ENCODE assay signal across 11 mouse cellular contexts in the genomic region with DNA sequence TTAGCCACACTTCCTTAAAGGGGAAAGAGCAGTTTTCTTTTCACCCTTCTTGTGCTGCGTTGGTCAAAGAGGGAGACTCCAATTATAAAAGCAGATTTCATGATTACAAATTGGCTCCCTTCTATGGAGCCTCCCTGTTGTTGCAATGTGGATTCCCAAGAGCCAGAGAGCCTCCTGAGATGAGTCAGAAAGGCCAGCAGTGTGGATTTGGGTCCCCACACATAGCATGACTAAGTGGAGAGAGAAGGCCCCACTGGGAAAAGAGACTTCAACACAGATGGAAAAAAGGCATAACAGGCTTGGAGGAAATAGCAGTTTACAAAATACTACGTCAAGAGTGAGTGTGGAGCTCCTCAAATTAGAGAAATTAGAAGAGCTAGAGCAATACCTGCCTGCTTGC. TPM values are rescaled to one million over a fixed set of nuclear protein-coding genes. Genes with fewer than 3 reads are reported as not detected.
DNase-seq lines count a peak whose midpoint lies in the region; ATAC-seq and TF ChIP-seq lines count a peak whose summit lies in the region.
"Had no signal": no experiment of that assay in that cellular context is flagged by ENCODE, and none has a peak within 500 bp of the region (broad histone marks: within the 10 kb centered on the region; RNA-seq: fewer than 3 reads in every experiment).

No protein-coding gene starts in this region.

- TF ChIP-seq EP300 in CH12.LX (IDR thresholded peaks at IDR 0.05; ENCODE audit: low read length), result no peak

- H3K36me3 ChIP-seq in heart, embryonic 12.5 days, result no peaks in the 10 kb centered on the region
- no peaks in the 10 kb centered on the region for H3K36me3 ChIP-seq in heart, embryonic 10.5 days
- H3K36me3 ChIP-seq in CH12.LX (replicated peaks in 1 of 2; ENCODE audit: control insufficient read depth in 1 of 2, insufficient read depth in 1 of 2, low read length in 1 of 2), result no peaks in the 10 kb centered on the region
- H3K36me3 ChIP-seq in intestine, embryonic 15.5 days, result no peaks in the 10 kb centered on the region
- H3K36me3 ChIP-seq: hindbrain, embryonic 10.5 days had no signal

- H3K4me2 ChIP-seq in heart, embryonic 12.5 days, result 0 out of 2 replicates have a peak overlapping the region, but pooled peaks have one; percentile 25
- H3K4me2 ChIP-seq in CH12.LX (ENCODE audit: insufficient read depth, low read depth, poor library complexity, severe bottlenecking), result no peak overlapping the region
- H3K4me2 ChIP-seq in intestine, embryonic 15.5 days (replicated peaks), result peak overlapping the region; percentile 16; the same call in 1 of the 2 replicates

- no peak for TF ChIP-seq CTCF in CH12.LX (conservative IDR thresholded peaks at IDR 0.05 in 1 of 2, IDR thresholded peaks at IDR 0.05 in 1 of 2; ENCODE audit: low read depth in 2 of 2, low read length in 2 of 2)

- H3K9ac ChIP-seq in heart, embryonic 12.5 days, result no peak overlapping the region
- no peak overlapping the region for H3K9ac ChIP-seq in CH12.LX (ENCODE audit: insufficient read depth, low read depth)
- H3K9ac ChIP-seq in intestine, embryonic 15.5 days, result no peak overlapping the region
- H3K9ac ChIP-seq: liver, postnatal 0 days had no signal

- no peak overlapping the region for H3K4me3 ChIP-seq in heart, embryonic 12.5 days
- H3K4me3 ChIP-seq in heart, embryonic 10.5 days, result no peak overlapping the region
- H3K4me3 ChIP-seq in CH12.LX (replicated peaks in 1 of 3; ENCODE audit: low read depth in 2 of 3, low read length in 2 of 3, poor library complexity in 1 of 3), result no peak overlapping the region
- H3K4me3 ChIP-seq in intestine, embryonic 15.5 days (replicated peaks), result no peak overlapping the region
- H3K4me3 ChIP-seq: hindbrain, embryonic 10.5 days had no signal

- H3K27me3 ChIP-seq in heart, embryonic 12.5 days (replicated peaks), result peaks cover 3% of the 10 kb centered on the region
- H3K27me3 ChIP-seq in heart, embryonic 10.5 days (ENCODE audit: insufficient read depth, poor library complexity, severe bottlenecking), result peaks cover 31% of the 10 kb centered on the region; the same call in 1 of the 2 replicates
- no peaks in the 10 kb centered on the region for H3K27me3 ChIP-seq in CH12.LX (replicated peaks)
- peaks cover 10% of the 10 kb centered on the region for H3K27me3 ChIP-seq in intestine, embryonic 15.5 days (replicated peaks)

- peak; percentile 52 for DNase-seq in adrenal gland, postnatal 10 days
- no peak for DNase-seq in adrenal gland, postnatal 4 days (ENCODE audit: low spot score in 2 of 2)
- DNase-seq in heart, embryonic 10.5 days (ENCODE audit: low spot score), result no peak
- DNase-seq in CH12.LX (ENCODE audit: extremely low read depth), result peak; percentile 17
- no peak for DNase-seq in cerebellum, adult 9-11 months
- no peak for DNase-seq in retina, postnatal 1 day
- DNase-seq: kidney, postnatal 14 days; liver, postnatal 0 days had no signal

- H3K4me1 ChIP-seq in heart, embryonic 12.5 days (replicated peaks), result peaks cover 11% of the 10 kb centered on the region
- H3K4me1 ChIP-seq in heart, embryonic 10.5 days, result peaks cover 18% of the 10 kb centered on the region
- peaks cover 3 to 13% of the 10 kb centered on the region in 2 experiments; a peak in 3 of 4 replicates for H3K4me1 ChIP-seq in CH12.LX (ENCODE audit: control insufficient read depth in 1 of 2, insufficient read depth in 2 of 2)
- peaks cover 16% of the 10 kb centered on the region for H3K4me1 ChIP-seq in intestine, embryonic 15.5 days (replicated peaks)

- no peaks in the 10 kb centered on the region for H3K79me2 ChIP-seq in CH12.LX (replicated peaks; ENCODE audit: control insufficient read depth, extremely low read depth, insufficient read depth, poor library complexity, severe bottlenecking)

- in situ Hi-C loops in CH12.LX (cut with MboI; ENCODE audit: low pct_ligation_motif_present, low pct_unique_long_range_greater_than_20kb, low sequenced_read_pairs), result no loop called here

- WGBS in heart, embryonic 12.5 days, result 67% methylated on average over 2 of the region's 2 CpGs
- WGBS in heart, embryonic 10.5 days, result 75% methylated on average over 2 of the region's 2 CpGs
- 80% methylated on average over 2 of the region's 2 CpGs for WGBS in intestine, embryonic 15.5 days

- no peak for TF ChIP-seq RAD21 in CH12.LX (IDR thresholded peaks at IDR 0.05; ENCODE audit: low read depth, low read length)

- H3K27ac ChIP-seq in heart, embryonic 12.5 days (ENCODE audit: poor library complexity, severe bottlenecking), result no peak overlapping the region
- no peak overlapping the region for H3K27ac ChIP-seq in heart, embryonic 10.5 days
- H3K27ac ChIP-seq in CH12.LX (ENCODE audit: insufficient read depth, low read depth), result no peak overlapping the region
- no peak overlapping the region for H3K27ac ChIP-seq in intestine, embryonic 15.5 days
- H3K27ac ChIP-seq: hindbrain, embryonic 10.5 days had no signal

- no peak for TF ChIP-seq POLR2A in CH12.LX (IDR thresholded peaks at IDR 0.05; ENCODE audit: low read depth, low read length)

- no peaks in the 10 kb centered on the region for H3K9me3 ChIP-seq in heart, embryonic 12.5 days (replicated peaks)
- H3K9me3 ChIP-seq in heart, embryonic 10.5 days, result no peaks in the 10 kb centered on the region
- H3K9me3 ChIP-seq in CH12.LX (replicated peaks; ENCODE audit: low read length), result no peaks in the 10 kb centered on the region
- H3K9me3 ChIP-seq in intestine, embryonic 15.5 days, result no peaks in the 10 kb centered on the region
- H3K9me3 ChIP-seq: hindbrain, embryonic 10.5 days had no signal

- dilution Hi-C loops in CH12.LX (cut with MboI; ENCODE audit: extremely low pct_ligation_motif_present, extremely low pct_unique_long_range_greater_than_20kb, low sequenced_read_pairs), result no loop called here

- ATAC-seq in heart, embryonic 12.5 days (ENCODE audit: insufficient number of reproducible peaks, low FRiP score), result no peak
- ATAC-seq in intestine, embryonic 15.5 days, result no peak
- ATAC-seq: liver, postnatal 0 days had no signal

TF ChIP-seq in CH12.LX, 34 proteins besides CTCF, POLR2A, EP300 and RAD21:
- no peak for TF ChIP-seq IRF4 (IDR thresholded peaks at IDR 0.05; ENCODE audit: low read depth, low read length)
- TF ChIP-seq ETS1 (conservative IDR thresholded peaks at IDR 0.05; ENCODE audit: low read depth, low read length), result 0 out of 2 replicates have a peak, but pooled peaks have one; percentile 12
TF ChIP-seq in CH12.LX: peak in this region for 1.

RNA-seq across cellular contexts. Expression of a gene that starts 3.1 kb away (rescaled TPM):
- 100 to 1,000 TPM; 503 to 507 TPM for total RNA-seq in adrenal gland, postnatal 10 days (2021)
- total RNA-seq in adrenal gland, postnatal 4 days (2021), result 100 to 1,000 TPM; 172 to 175 TPM
- 67.2 and 75.0 TPM in 2 replicates for polyA plus RNA-seq in heart, embryonic 12.5 days (2016; fragmentation: Nextera tagmentation; extraction: Ambion mirVana)
- 28.2 and 36.1 TPM in 2 replicates for polyA plus RNA-seq in heart, embryonic 10.5 days (2016; fragmentation: Nextera tagmentation; extraction: Ambion mirVana)
- total RNA-seq in CH12.LX (2012; rRNA removed) (not detected in 2 replicates), CH12.LX (2014; rRNA removed) (not detected in 2 replicates)
- not detected in 2 replicates for polyA plus RNA-seq in CH12.LX (2012; ENCODE audit: insufficient read length, low read depth)
- polyA plus RNA-seq in intestine, embryonic 15.5 days (2015; fragmentation: Nextera tagmentation; extraction: Ambion mirVana), result 178 and 201 TPM in 2 replicates

RNA-seq across cellular contexts. Expression of a gene that starts 28.3 kb away (rescaled TPM):
- 10 to 100 TPM; 53.3 to 63.3 TPM for total RNA-seq in adrenal gland, postnatal 10 days (2021)
- total RNA-seq in adrenal gland, postnatal 4 days (2021), result 10 to 100 TPM; 21.0 to 24.1 TPM
- 19.1 and 22.5 TPM in 2 replicates for polyA plus RNA-seq in heart, embryonic 12.5 days (2016; fragmentation: Nextera tagmentation; extraction: Ambion mirVana)
- polyA plus RNA-seq in heart, embryonic 10.5 days (2016; fragmentation: Nextera tagmentation; extraction: Ambion mirVana), result 7.4 and 10.0 TPM in 2 replicates
- not detected in 2 replicates for total RNA-seq in CH12.LX (2012; rRNA removed)
- total RNA-seq in CH12.LX (2014; rRNA removed), result 0.08 TPM in 1 of 2 replicates, not detected in the other
- polyA plus RNA-seq in CH12.LX (2012; ENCODE audit: insufficient read length, low read depth), result not detected in 2 replicates
- polyA plus RNA-seq in intestine, embryonic 15.5 days (2015; fragmentation: Nextera tagmentation; extraction: Ambion mirVana), result 21.5 and 23.2 TPM in 2 replicates

Comparison
In these comparisons a context has a peak if more than half of its experiments do, and no peak if none do; other contexts are left out.
1. DNase-seq: peak in adrenal gland, postnatal 10 days (single experiment) and CH12.LX (single experiment); none in adrenal gland, postnatal 4 days (0 of 2), heart, embryonic 10.5 days (single experiment), cerebellum, adult 9-11 months (single experiment) and retina, postnatal 1 day (single experiment).
2. RNA of a gene that starts 3.1 kb away (polyA plus RNA-seq): 178 to 201 TPM in intestine, embryonic 15.5 days, 67.2 to 75.0 TPM in heart, embryonic 12.5 days and 28.2 to 36.1 TPM in heart, embryonic 10.5 days; not detected in CH12.LX; every median in the first group is over 10 times any median in the second.